Mouse (Mus musculus): ENCODE measurements around the gene Kdm6b. TPM values are rescaled to one million over a fixed set of nuclear protein-coding genes. Genes with fewer than 3 reads are reported as not detected.

Kdm6b gene
- polyA plus RNA-seq, 1 experiment from 2014 or later: 40.9 TPM

GRCm38 (mm10) chr11:69362021-69362420, 51.5 kb downstream of the Kdm6b start:
- H3K4me3 ChIP-seq (ENCODE audit: low read depth, low read length): no peak overlapping the region
- DNase-seq (ENCODE audit: low spot score): no peak
- H3K9me3 ChIP-seq (ENCODE audit: control insufficient read depth, low read length): no peaks in the 10 kb centered on the region
- WGBS: 65% methylated on average over 7 of the region's 7 CpGs
- H3K27ac ChIP-seq (ENCODE audit: low read depth, low read length): no peak overlapping the region
- no peak overlapping the region for H3K4me2 ChIP-seq (replicated peaks; ENCODE audit: low read depth, low read length)
- H3K9ac ChIP-seq (ENCODE audit: low read depth, low read length): no peak overlapping the region
- H3K27me3 ChIP-seq (ENCODE audit: control insufficient read depth, insufficient read depth, low read length): no peaks in the 10 kb centered on the region
- peaks cover 10% of the 10 kb centered on the region; the same call in 1 of the 2 replicates for H3K36me3 ChIP-seq (ENCODE audit: control insufficient read depth, insufficient read depth, low read length)
- peaks cover 15% of the 10 kb centered on the region for H3K4me1 ChIP-seq (replicated peaks; ENCODE audit: control insufficient read depth, insufficient read depth, low read length)
- ATAC-seq (ENCODE audit: low FRiP score): no peak

GRCm38 (mm10) chr11:69357690-69358089, 55.8 kb downstream of the Kdm6b start:
- 93% methylated on average over 12 of the region's 12 CpGs for WGBS
- ATAC-seq (ENCODE audit: low FRiP score) (no peak), DNase-seq (ENCODE audit: low spot score) (no peak)
- Histone ChIP-seq H3K9me3 (ENCODE audit: control insufficient read depth, low read length) (no peaks in the 10 kb centered on the region), H3K36me3 (ENCODE audit: control insufficient read depth, insufficient read depth, low read length) (peaks cover 26% of the 10 kb centered on the region), H3K4me2 (replicated peaks; ENCODE audit: low read depth, low read length) (no peak overlapping the region), H3K9ac (ENCODE audit: low read depth, low read length) (no peak overlapping the region), H3K4me1 (replicated peaks; ENCODE audit: control insufficient read depth, insufficient read depth, low read length) (no peaks in the 10 kb centered on the region), H3K27me3 (ENCODE audit: control insufficient read depth, insufficient read depth, low read length) (no peaks in the 10 kb centered on the region), H3K4me3 (ENCODE audit: low read depth, low read length) (no peak overlapping the region), H3K27ac (ENCODE audit: low read depth, low read length) (no peak overlapping the region)

DNA sequence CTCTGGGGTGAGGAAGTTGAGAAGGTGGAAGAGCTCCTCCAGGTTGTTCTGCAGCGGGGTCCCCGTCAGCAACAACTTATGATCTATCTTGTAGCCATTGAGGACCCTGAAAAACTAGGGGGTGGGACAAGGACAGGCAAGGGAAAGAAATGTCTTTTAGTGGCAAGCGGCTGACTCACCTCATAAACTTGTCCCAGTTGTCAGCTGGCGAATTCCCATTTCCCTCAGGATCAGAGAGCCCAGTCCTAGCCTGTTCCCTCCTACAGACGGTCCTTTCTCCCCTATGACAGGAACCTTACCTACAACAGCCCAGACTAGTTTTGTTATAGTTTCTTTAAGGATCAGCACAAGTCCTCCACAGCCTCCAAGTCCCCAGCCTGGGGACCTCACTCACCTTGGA, 56.9 kb downstream of the Kdm6b start:
- ATAC-seq (ENCODE audit: low FRiP score): no peak
- Histone ChIP-seq H3K4me1 (replicated peaks; ENCODE audit: control insufficient read depth, insufficient read depth, low read length) (no peaks in the 10 kb centered on the region), H3K36me3 (ENCODE audit: control insufficient read depth, insufficient read depth, low read length) (peaks cover 30% of the 10 kb centered on the region), H3K9me3 (ENCODE audit: control insufficient read depth, low read length) (no peaks in the 10 kb centered on the region), H3K27ac (ENCODE audit: low read depth, low read length) (no peak overlapping the region), H3K4me2 (replicated peaks; ENCODE audit: low read depth, low read length) (no peak overlapping the region), H3K27me3 (ENCODE audit: control insufficient read depth, insufficient read depth, low read length) (no peaks in the 10 kb centered on the region), H3K4me3 (ENCODE audit: low read depth, low read length) (no peak overlapping the region), H3K9ac (ENCODE audit: low read depth, low read length) (no peak overlapping the region)
- WGBS: 92% methylated on average over 5 of the region's 5 CpGs
- DNase-seq (ENCODE audit: low spot score): no peak

Other genes with a start within 250 kb of the Kdm6b start
- gene Alox8, start 215.8 kb downstream of the Kdm6b start, polyA plus RNA-seq (2014; fragmentation: Nextera tagmentation; extraction: Ambion mirVana): 0.04 TPM in 1 of 2 replicates, not detected in the other
- 0.07 TPM in 1 of 2 replicates, not detected in the other for gene Gucy2e, start 176.6 kb downstream of the Kdm6b start, polyA plus RNA-seq (2014; fragmentation: Nextera tagmentation; extraction: Ambion mirVana)
- gene Cntrob, start 89.9 kb downstream of the Kdm6b start, polyA plus RNA-seq (2014; fragmentation: Nextera tagmentation; extraction: Ambion mirVana): 17.2 and 17.9 TPM in 2 replicates
- 209 and 215 TPM in 2 replicates for gene Trappc1, start 89.7 kb downstream of the Kdm6b start, polyA plus RNA-seq (2014; fragmentation: Nextera tagmentation; extraction: Ambion mirVana)
- 1.4 and 3.0 TPM in 2 replicates for gene Kcnab3, start 87.4 kb downstream of the Kdm6b start, polyA plus RNA-seq (2014; fragmentation: Nextera tagmentation; extraction: Ambion mirVana)
- 28.7 and 34.9 TPM in 2 replicates for gene Rnf227, start 73.2 kb downstream of the Kdm6b start, polyA plus RNA-seq (2014; fragmentation: Nextera tagmentation; extraction: Ambion mirVana)
- 44.3 and 57.1 TPM in 2 replicates for gene Chd3, start 44.3 kb downstream of the Kdm6b start, polyA plus RNA-seq (2014; fragmentation: Nextera tagmentation; extraction: Ambion mirVana)
- gene Naa38, start 18.2 kb downstream of the Kdm6b start, polyA plus RNA-seq (2014; fragmentation: Nextera tagmentation; extraction: Ambion mirVana): 120 and 124 TPM in 2 replicates
- gene Cyb5d1, start 18.0 kb downstream of the Kdm6b start, polyA plus RNA-seq (2014; fragmentation: Nextera tagmentation; extraction: Ambion mirVana): 32.7 and 45.2 TPM in 2 replicates
- 15.7 and 17.1 TPM in 2 replicates for gene Tmem88, start 15.4 kb downstream of the Kdm6b start, polyA plus RNA-seq (2014; fragmentation: Nextera tagmentation; extraction: Ambion mirVana)
- 0.68 and 1.6 TPM in 2 replicates for gene Dnah2, start 135.4 kb upstream of the Kdm6b start, polyA plus RNA-seq (2014; fragmentation: Nextera tagmentation; extraction: Ambion mirVana)
- 12.2 and 15.5 TPM in 2 replicates for gene Efnb3, start 146.5 kb upstream of the Kdm6b start, polyA plus RNA-seq (2014; fragmentation: Nextera tagmentation; extraction: Ambion mirVana)
- gene Wrap53, start 166.6 kb upstream of the Kdm6b start, polyA plus RNA-seq (2014; fragmentation: Nextera tagmentation; extraction: Ambion mirVana): 36.6 and 37.8 TPM in 2 replicates
- 156 and 159 TPM in 2 replicates for gene Trp53, start 166.7 kb upstream of the Kdm6b start, polyA plus RNA-seq (2014; fragmentation: Nextera tagmentation; extraction: Ambion mirVana)
- 11.7 and 13.1 TPM in 2 replicates for gene Atp1b2, start 192.3 kb upstream of the Kdm6b start, polyA plus RNA-seq (2014; fragmentation: Nextera tagmentation; extraction: Ambion mirVana)
- gene Shbg, start 204.2 kb upstream of the Kdm6b start, polyA plus RNA-seq (2014; fragmentation: Nextera tagmentation; extraction: Ambion mirVana): 0.17 TPM in 1 of 2 replicates, not detected in the other
- gene Sat2, start 208.3 kb upstream of the Kdm6b start, polyA plus RNA-seq (2014; fragmentation: Nextera tagmentation; extraction: Ambion mirVana): 15.0 and 20.6 TPM in 2 replicates
- gene Fxr2, start 219.3 kb upstream of the Kdm6b start, polyA plus RNA-seq (2014; fragmentation: Nextera tagmentation; extraction: Ambion mirVana): 30.1 and 31.3 TPM in 2 replicates
- gene Sox15, start 241.6 kb upstream of the Kdm6b start, polyA plus RNA-seq (2014; fragmentation: Nextera tagmentation; extraction: Ambion mirVana): not detected in 2 replicates
- 28.0 and 45.3 TPM in 2 replicates for gene Mpdu1, start 249.0 kb upstream of the Kdm6b start, polyA plus RNA-seq (2014; fragmentation: Nextera tagmentation; extraction: Ambion mirVana)

All from hindbrain, embryonic 11.5 days (tissue).